Mouse (Mus musculus) C2C12 (cell line): Measurements from ENCODE around the gene Sh2b3.

Experiments
- CEBPB ChIP-seq: IDR thresholded peaks from one replicate; pipeline ENCODE4 v1.6.1; 2011; ENCODE audit warnings: low read depth, mild to moderate bottlenecking, control low read depth, moderate library complexity
- CTCF ChIP-seq: IDR thresholded peaks from one replicate; pipeline ENCODE4 v1.5.1; 2011; ENCODE audit not compliant: control insufficient read depth, insufficient read depth, insufficient read length
- MAX ChIP-seq: IDR thresholded peaks from one replicate; pipeline ENCODE4 v1.6.1; 2011; ENCODE audit warnings: mild to moderate bottlenecking, control low read depth
- USF1 ChIP-seq: IDR thresholded peaks from one replicate; pipeline ENCODE4 v1.6.1; 2011; ENCODE audit warnings: low read depth, mild to moderate bottlenecking, control low read depth, moderate library complexity

DNA sequence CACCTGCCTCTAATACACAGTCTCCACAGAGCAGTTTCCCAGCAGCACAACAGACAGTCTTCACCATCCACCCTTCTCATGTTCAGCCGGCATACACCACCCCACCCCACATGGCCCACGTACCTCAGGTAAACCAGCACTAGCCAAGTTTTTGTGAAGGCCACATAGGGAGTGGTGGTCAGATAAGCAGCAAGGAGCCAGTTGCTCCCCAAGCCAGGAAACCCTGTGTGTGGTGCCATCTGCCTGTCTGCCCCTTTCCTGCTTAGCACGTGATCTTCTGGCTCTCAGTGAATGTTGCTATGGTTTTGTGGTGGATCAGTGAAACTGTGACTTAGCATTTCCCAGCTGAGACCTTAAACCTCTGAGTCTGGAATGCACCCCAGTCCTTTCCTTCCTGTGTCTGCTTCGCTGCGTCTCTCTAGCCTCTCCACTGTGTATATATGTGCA, 25.9 kb downstream of the Sh2b3 start:
- TF ChIP-seq CTCF (no peak), CEBPB (no peak), MAX (no peak), USF1 (no peak)
